Mouse (Mus musculus): ENCODE measurements around the gene Gm49352.
"Not testable (repeated sequence)": the region's sequence is repeated elsewhere in the genome, so short reads cannot be mapped to it uniquely, and the experiment has no call there.

The Gm49352 gene

DNA sequence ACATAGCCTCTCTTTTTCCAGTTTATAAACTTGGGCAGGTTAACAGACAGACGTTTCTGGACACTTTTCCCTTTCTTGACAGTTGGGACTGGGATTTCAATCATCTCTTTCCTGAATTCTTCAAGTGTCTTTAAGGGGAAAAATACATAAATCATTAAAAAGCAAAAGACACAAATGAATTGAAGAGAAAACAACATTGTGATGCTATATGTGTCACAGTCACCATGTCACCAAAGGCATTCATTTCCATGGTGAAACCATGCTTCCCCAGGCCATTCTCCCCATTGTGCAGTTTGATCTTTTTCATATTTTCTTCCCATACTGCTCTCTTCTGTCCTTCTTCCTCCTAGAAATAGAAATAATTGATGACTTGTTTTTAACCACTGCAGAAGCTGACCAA is at the start of gene Gm49352:
Gene Gm49352, minus strand, starts transcription at position 101 of the 400 bp plus-strand sequence.
- DNase-seq, result not testable (repeated sequence)

DNA sequence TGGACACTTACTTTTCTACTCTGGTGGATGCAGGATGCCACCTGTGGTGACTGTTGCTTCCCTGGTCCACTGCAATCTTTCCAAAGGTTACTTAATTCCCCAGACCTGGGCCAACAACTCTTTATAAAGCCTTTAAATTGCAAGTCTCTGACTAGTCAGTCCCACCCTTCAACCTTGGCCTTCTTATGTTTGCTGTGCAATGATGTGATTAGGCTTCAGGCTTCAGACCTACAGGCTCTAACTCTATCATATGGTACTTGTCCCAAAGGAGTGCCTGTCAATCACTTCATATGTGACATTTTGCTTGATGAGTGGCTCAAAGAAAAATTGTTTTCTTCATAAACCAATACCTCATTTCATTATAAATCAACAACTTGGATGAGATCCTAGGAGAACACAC is 2.1 kb upstream of the Gm49352 start, which contains the start of gene Cts3:
Gene Cts3, minus strand, starts transcription at position 101 of the 400 bp plus-strand sequence.
- DNase-seq, result no peak

DNA sequence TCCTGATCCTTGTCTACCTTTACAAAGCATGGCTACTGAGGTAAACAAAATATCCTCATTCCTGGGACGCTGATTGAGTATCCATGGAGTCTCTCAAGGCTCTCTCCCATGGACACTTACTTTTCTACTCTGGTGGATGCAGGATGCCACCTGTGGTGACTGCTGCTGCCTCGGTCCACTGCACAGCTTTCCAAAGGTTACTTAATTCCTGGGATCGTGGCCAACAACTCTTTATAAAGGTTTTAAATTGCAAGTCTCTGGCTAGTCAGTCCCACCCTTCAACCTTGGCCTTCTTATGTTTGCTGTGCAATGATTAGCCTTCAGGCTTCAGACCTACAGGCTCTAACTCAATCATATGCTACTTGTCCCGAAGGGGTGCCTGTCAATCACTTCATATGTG is 26.3 kb downstream of the Gm49352 start, which contains the start of gene Ctsm:
Gene Ctsm, minus strand, starts transcription at position 209 of the 400 bp plus-strand sequence.
- no peak for DNase-seq

All from liver (tissue).